21 mouse cellular contexts compared by ENCODE assay signal in the genomic region with DNA sequence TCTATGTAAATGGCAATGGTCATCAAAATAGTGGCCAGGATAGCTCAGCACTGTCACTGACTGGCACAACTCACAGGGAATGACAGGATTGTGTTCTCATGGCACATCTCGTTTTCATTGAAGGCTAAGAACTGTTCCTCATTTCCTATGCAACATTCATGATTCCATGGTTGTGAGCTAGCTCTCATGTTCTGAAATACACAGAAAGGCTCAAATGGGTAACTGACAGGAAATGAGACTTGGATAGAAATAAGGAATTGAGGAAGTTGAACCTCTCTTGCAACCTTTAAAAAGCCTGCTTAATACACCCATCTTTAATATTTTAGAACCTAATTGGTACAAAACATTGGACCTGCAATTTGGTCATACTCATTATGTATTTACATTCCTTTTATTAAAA.
"Had no signal": no experiment of that assay in that cellular context is flagged by ENCODE, and none has a peak within 500 bp of the region (broad histone marks: within the 10 kb centered on the region; RNA-seq: fewer than 3 reads in every experiment).

No protein-coding gene starts in this region.

- DNase-seq: heart, postnatal 10 days; heart, postnatal 14 days; heart, postnatal 36 days; heart, postnatal 4 days; kidney, adult 11 months; kidney, adult 18-20 months; kidney, adult 2 months; kidney, adult 8-10 months; kidney, adult 9 months; kidney, postnatal 10 days; kidney, postnatal 14 days; kidney, postnatal 25 days; kidney, postnatal 36 days; kidney, postnatal 4 days; layer of hippocampus, adult 9-11 months; layer of hippocampus, postnatal 36 days had no signal

- ATAC-seq: hindbrain, postnatal 0 days; inflammation-experienced regulatory T-cells, adult 6 months; intestine, embryonic 15.5 days; intestine, embryonic 16.5 days; intestine, postnatal 0 days had no signal
